In genomic region chr10:3496791-3497190, GRCm38 (mm10) we compare ENCODE assay signal across 24 mouse cellular contexts. TPM values are rescaled to one million over a fixed set of nuclear protein-coding genes. Genes with fewer than 3 reads are reported as not detected.
A peak's percentile ranks its signal among the peaks of the same experiment; 100 is the strongest.
DNase-seq lines count a peak whose midpoint lies in the region; ATAC-seq and TF ChIP-seq lines count a peak whose summit lies in the region.
"Had no signal": no experiment of that assay in that cellular context is flagged by ENCODE, and none has a peak within 500 bp of the region (broad histone marks: within the 10 kb centered on the region; RNA-seq: fewer than 3 reads in every experiment).

No protein-coding gene starts in this region.

- no peak for ATAC-seq in midbrain, embryonic 14.5 days (ENCODE audit: low FRiP score, low TSS enrichment)
- ATAC-seq: inflammation-experienced regulatory T-cells, adult 6 months had no signal

- H3K79me2 ChIP-seq in heart, adult 2 months (replicated peaks; ENCODE audit: control insufficient read depth, insufficient read depth, low read length), result no peaks in the 10 kb centered on the region

- no peak for TF ChIP-seq CTCF in heart, adult 2 months (IDR thresholded peaks at IDR 0.05)
- TF ChIP-seq CTCF in brain, embryonic 14.5 days (IDR thresholded peaks at IDR 0.05; ENCODE audit: borderline replicate concordance, extremely low read depth, insufficient read depth, insufficient read length), result no peak

- no peak for TF ChIP-seq POLR2A in heart, adult 2 months (IDR thresholded peaks at IDR 0.05; ENCODE audit: insufficient read depth, low read depth, low read length)
- TF ChIP-seq POLR2A in brain, embryonic 14.5 days (IDR thresholded peaks at IDR 0.05; ENCODE audit: borderline replicate concordance, extremely low read depth, insufficient read depth, insufficient read length, poor library complexity, severe bottlenecking), result no peak

- peak; percentile 40 for DNase-seq in heart, adult 11 months
- no peak for DNase-seq in heart, adult 2 months
- peak; percentile 46 for DNase-seq in midbrain, embryonic 14.5 days
- no peak for DNase-seq in midbrain, embryonic 10.5 days (ENCODE audit: low spot score)
- peak; percentile 18 for DNase-seq in adipocyte (ENCODE audit: low spot score)
- peak; percentile 79 for DNase-seq in brain, embryonic 14.5 days (ENCODE audit: low read depth)
- no peak for DNase-seq in adrenal gland, postnatal 25 days
- DNase-seq: adrenal gland, postnatal 10 days; cerebellum, adult 18-20 months; gastrocnemius, adult 2 months; heart, postnatal 14 days; kidney, adult 2 months; kidney, postnatal 14 days; spleen, adult 18-20 months; thymus, adult 18-20 months; thymus, postnatal 4 days had no signal

- no peak overlapping the region for H3K4me3 ChIP-seq in heart, adult 2 months
- H3K4me3 ChIP-seq in midbrain, embryonic 14.5 days (replicated peaks; ENCODE audit: low read depth, low read length), result no peak overlapping the region
- H3K4me3 ChIP-seq in midbrain, embryonic 10.5 days, result no peak overlapping the region
- H3K4me3 ChIP-seq: embryonic facial prominence, embryonic 10.5 days; gastrocnemius, adult 2 months; heart, embryonic 12.5 days; midbrain, embryonic 12.5 days had no signal

- 67% methylated on average over 2 of the region's 2 CpGs for WGBS in heart, adult 2 months
- 70% methylated on average over 2 of the region's 2 CpGs for WGBS in midbrain, embryonic 14.5 days
- 87% methylated on average over 2 of the region's 2 CpGs for WGBS in midbrain, embryonic 10.5 days

- TF ChIP-seq EP300 in heart, adult 2 months (IDR thresholded peaks at IDR 0.05; ENCODE audit: insufficient read depth, low read depth, low read length), result no peak

- H3K9me3 ChIP-seq in midbrain, embryonic 14.5 days (ENCODE audit: control insufficient read depth, low read length), result no peaks in the 10 kb centered on the region
- H3K9me3 ChIP-seq in midbrain, embryonic 10.5 days (replicated peaks), result peaks cover 7% of the 10 kb centered on the region; the same call in 1 of the 2 replicates
- H3K9me3 ChIP-seq: midbrain, embryonic 12.5 days had no signal

- H3K4me1 ChIP-seq in heart, adult 2 months (ENCODE audit: control insufficient read depth, insufficient read depth, low read length), result no peaks in the 10 kb centered on the region; the same call in 1 of the 2 replicates
- no peaks in the 10 kb centered on the region for H3K4me1 ChIP-seq in midbrain, embryonic 14.5 days (ENCODE audit: control insufficient read depth, insufficient read depth, low read length)
- H3K4me1 ChIP-seq in midbrain, embryonic 10.5 days, result no peaks in the 10 kb centered on the region
- H3K4me1 ChIP-seq: embryonic facial prominence, embryonic 10.5 days; heart, embryonic 12.5 days; midbrain, embryonic 12.5 days had no signal

- H3K4me2 ChIP-seq in midbrain, embryonic 14.5 days (ENCODE audit: low read length), result no peak overlapping the region
- H3K4me2 ChIP-seq: heart, embryonic 12.5 days; midbrain, embryonic 12.5 days had no signal

- no peaks in the 10 kb centered on the region; the same call in 1 of the 2 replicates for H3K36me3 ChIP-seq in heart, adult 2 months (ENCODE audit: control insufficient read depth, insufficient read depth, low read length)
- no peaks in the 10 kb centered on the region for H3K36me3 ChIP-seq in midbrain, embryonic 14.5 days (ENCODE audit: control insufficient read depth, insufficient read depth, low read length)
- H3K36me3 ChIP-seq in midbrain, embryonic 10.5 days, result no peaks in the 10 kb centered on the region
- H3K36me3 ChIP-seq: embryonic facial prominence, embryonic 10.5 days; heart, embryonic 12.5 days; midbrain, embryonic 12.5 days had no signal

- H3K9ac ChIP-seq in heart, adult 2 months (ENCODE audit: low read depth, low read length), result no peak overlapping the region
- no peak overlapping the region for H3K9ac ChIP-seq in midbrain, embryonic 14.5 days (replicated peaks; ENCODE audit: low read length)
- H3K9ac ChIP-seq: heart, embryonic 12.5 days; liver, embryonic 14.5 days; midbrain, embryonic 12.5 days had no signal

- intact Hi-C loops in heart, adult 2 months (cut with DNase I), result no loop called here

- H3K27ac ChIP-seq in heart, adult 2 months, result no peak overlapping the region
- no peak overlapping the region for H3K27ac ChIP-seq in midbrain, embryonic 14.5 days (replicated peaks; ENCODE audit: low read depth, low read length)
- no peak overlapping the region for H3K27ac ChIP-seq in midbrain, embryonic 10.5 days (replicated peaks)
- H3K27ac ChIP-seq: embryonic facial prominence, embryonic 10.5 days; gastrocnemius, adult 2 months; liver, embryonic 14.5 days; macrophage; midbrain, embryonic 12.5 days had no signal

- H3K27me3 ChIP-seq in heart, adult 2 months (ENCODE audit: control insufficient read depth, insufficient read depth, low read length), result no peaks in the 10 kb centered on the region
- H3K27me3 ChIP-seq in midbrain, embryonic 14.5 days (ENCODE audit: control insufficient read depth, insufficient read depth, low read length), result no peaks in the 10 kb centered on the region
- H3K27me3 ChIP-seq in midbrain, embryonic 10.5 days (ENCODE audit: low read depth, poor library complexity, severe bottlenecking), result no peaks in the 10 kb centered on the region
- H3K27me3 ChIP-seq: heart, embryonic 12.5 days; midbrain, embryonic 12.5 days had no signal

RNA-seq across cellular contexts. Expression of gene Iyd, which starts 43.2 kb away (rescaled TPM):
- not detected for total RNA-seq in heart, adult 2 months (2021)
- polyA plus RNA-seq in heart, adult 2 months (2012; rRNA removed), result 0.26 TPM in 1 of 2 replicates, not detected in the other
- polyA plus RNA-seq in midbrain, embryonic 14.5 days (2014; fragmentation: Nextera tagmentation; extraction: Ambion mirVana), result 0.51 and 0.63 TPM in 2 replicates
- not detected in 2 replicates for polyA plus RNA-seq in midbrain, embryonic 10.5 days (2016; fragmentation: Nextera tagmentation; extraction: Ambion mirVana)
- polyA plus RNA-seq in brain, embryonic 14.5 days (2012; rRNA removed), result 0.20 and 0.30 TPM in 2 replicates
- total RNA-seq in adrenal gland, postnatal 25 days (2021), result 0.39 and 0.57 TPM in 2 replicates
- total RNA-seq: common myeloid progenitor, adult 5-6 weeks; gastrocnemius, adult 2 months; neutrophil, adult 5-6 weeks had no signal
- polyA plus RNA-seq: embryonic facial prominence, embryonic 10.5 days; inflammation-experienced regulatory T-cells, adult 6 months; macrophage had no signal

Comparison
In these comparisons a context has a peak if more than half of its experiments do, and no peak if none do; other contexts are left out.
1. DNase-seq: peak in heart, adult 11 months (single experiment), midbrain, embryonic 14.5 days (single experiment), adipocyte (single experiment) and brain, embryonic 14.5 days (single experiment); none in heart, adult 2 months (0 of 2), midbrain, embryonic 10.5 days (single experiment) and adrenal gland, postnatal 25 days (single experiment).